Mouse (Mus musculus): ENCODE results near the gene Cacnb3. TPM values are rescaled to one million over a fixed set of nuclear protein-coding genes. Genes with fewer than 3 reads are reported as not detected.

The Cacnb3 gene
- total and polyA plus RNA-seq, 2 experiments = 0.28 to 0.75 TPM

GRCm38 (mm10) chr15:98600036-98600709, 30.5 kb upstream of the Cacnb3 start:
- no peak for TF ChIP-seq POLR2A (IDR thresholded peaks at IDR 0.05; ENCODE audit: extremely low read depth, insufficient read depth, low read length)
- no peak for TF ChIP-seq CTCF (IDR thresholded peaks at IDR 0.05; ENCODE audit: low read depth, low read length)
- H3K36me3 ChIP-seq (ENCODE audit: control insufficient read depth, insufficient read depth, low read length) = peaks cover 3% of the 10 kb centered on the region

GRCm38 (mm10) chr15:98601832-98602190, 28.8 kb upstream of the Cacnb3 start:
- 78% methylated on average over 7 of the region's 7 CpGs for WGBS
- Histone ChIP-seq H3K79me2 (ENCODE audit: control insufficient read depth, insufficient read depth, low read length) (peaks cover 7% of the 10 kb centered on the region; the same call in 1 of the 2 replicates), H3K36me3 (ENCODE audit: control insufficient read depth, insufficient read depth, low read length) (no peaks in the 10 kb centered on the region; the same call in 1 of the 2 replicates), H3K9ac (ENCODE audit: low read depth, low read length) (no peak overlapping the region), H3K4me3 (ENCODE audit: insufficient read depth, low read depth, low read length) (no peak overlapping the region), H3K4me1 (ENCODE audit: control insufficient read depth, insufficient read depth, low read length) (0 out of 2 replicates have a peak, but pooled peaks cover 4% of the 10 kb centered on the region), H3K27me3 (ENCODE audit: control insufficient read depth, insufficient read depth, low read length) (no peaks in the 10 kb centered on the region), H3K27ac (replicated peaks; ENCODE audit: insufficient read depth, low read depth, low read length) (no peak overlapping the region)
- no peak for DNase-seq (ENCODE audit: extremely low read depth, low read depth, low spot score)
- TF ChIP-seq CTCF (IDR thresholded peaks at IDR 0.05; ENCODE audit: low read depth, low read length) (no peak), POLR2A (IDR thresholded peaks at IDR 0.05; ENCODE audit: extremely low read depth, insufficient read depth, low read length) (no peak)

More at GRCm38 (mm10) chr15:98600036-98600709, 30.5 kb upstream of the Cacnb3 start:
- Histone ChIP-seq H3K27ac (replicated peaks; ENCODE audit: insufficient read depth, low read depth, low read length) (no peak overlapping the region), H3K9ac (ENCODE audit: low read depth, low read length) (no peak overlapping the region), H3K4me1 (ENCODE audit: control insufficient read depth, insufficient read depth, low read length) (0 out of 2 replicates have a peak, but pooled peaks cover 4% of the 10 kb centered on the region), H3K79me2 (ENCODE audit: control insufficient read depth, insufficient read depth, low read length) (peaks cover 7% of the 10 kb centered on the region; the same call in 1 of the 2 replicates), H3K4me3 (ENCODE audit: insufficient read depth, low read depth, low read length) (no peak overlapping the region), H3K27me3 (ENCODE audit: control insufficient read depth, insufficient read depth, low read length) (no peaks in the 10 kb centered on the region)
- 74% methylated on average over 12 of the region's 12 CpGs for WGBS
- DNase-seq (ENCODE audit: extremely low read depth, low read depth, low spot score) = no peak

- TF ChIP-seq POLR2A (IDR thresholded peaks at IDR 0.05; ENCODE audit: extremely low read depth, insufficient read depth, low read length) (no peak), CTCF (IDR thresholded peaks at IDR 0.05; ENCODE audit: low read depth, low read length) (no peak)
- no peak overlapping the region for H3K27ac ChIP-seq (replicated peaks; ENCODE audit: insufficient read depth, low read depth, low read length)
- H3K4me1 ChIP-seq (ENCODE audit: control insufficient read depth, insufficient read depth, low read length) = peaks cover 8% of the 10 kb centered on the region; the same call in 1 of the 2 replicates
- H3K27me3 ChIP-seq (ENCODE audit: control insufficient read depth, insufficient read depth, low read length) = no peaks in the 10 kb centered on the region
- H3K4me3 ChIP-seq (ENCODE audit: insufficient read depth, low read depth, low read length) = no peak overlapping the region
- H3K36me3 ChIP-seq (ENCODE audit: control insufficient read depth, insufficient read depth, low read length) = no peaks in the 10 kb centered on the region; the same call in 1 of the 2 replicates
- no peak for DNase-seq (ENCODE audit: extremely low read depth, low read depth, low spot score)
- 80% methylated on average over 13 of the region's 13 CpGs for WGBS
- peaks cover 7% of the 10 kb centered on the region; the same call in 1 of the 2 replicates for H3K79me2 ChIP-seq (ENCODE audit: control insufficient read depth, insufficient read depth, low read length)
- H3K9ac ChIP-seq (ENCODE audit: low read depth, low read length) = no peak overlapping the region
These were observed 28.3 kb upstream of the Cacnb3 start for GRCm38 (mm10) chr15:98602191-98602881.

- DNase-seq (ENCODE audit: extremely low read depth, low read depth, low spot score) = no peak
- H3K4me1 ChIP-seq (ENCODE audit: control insufficient read depth, insufficient read depth, low read length) = peaks cover 9% of the 10 kb centered on the region; the same call in 1 of the 2 replicates
- H3K9ac ChIP-seq (ENCODE audit: low read depth, low read length) = no peak overlapping the region
- peaks cover 7% of the 10 kb centered on the region; the same call in 1 of the 2 replicates for H3K79me2 ChIP-seq (ENCODE audit: control insufficient read depth, insufficient read depth, low read length)
- no peaks in the 10 kb centered on the region for H3K27me3 ChIP-seq (ENCODE audit: control insufficient read depth, insufficient read depth, low read length)
- H3K4me3 ChIP-seq (ENCODE audit: insufficient read depth, low read depth, low read length) = no peak overlapping the region
- no peaks in the 10 kb centered on the region; the same call in 1 of the 2 replicates for H3K36me3 ChIP-seq (ENCODE audit: control insufficient read depth, insufficient read depth, low read length)
- no peak overlapping the region for H3K27ac ChIP-seq (replicated peaks; ENCODE audit: insufficient read depth, low read depth, low read length)
- 58% methylated on average over 4 of the region's 4 CpGs for WGBS
- TF ChIP-seq POLR2A (IDR thresholded peaks at IDR 0.05; ENCODE audit: extremely low read depth, insufficient read depth, low read length) = no peak
- TF ChIP-seq CTCF (IDR thresholded peaks at IDR 0.05; ENCODE audit: low read depth, low read length) = no peak
These were observed 27.6 kb upstream of the Cacnb3 start for GRCm38 (mm10) chr15:98602921-98603458.

GRCm38 (mm10) chr15:98604041-98604575, 26.5 kb upstream of the Cacnb3 start:
- Histone ChIP-seq H3K4me1 (ENCODE audit: control insufficient read depth, insufficient read depth, low read length) (peaks cover 9% of the 10 kb centered on the region; the same call in 1 of the 2 replicates), H3K4me3 (ENCODE audit: insufficient read depth, low read depth, low read length) (no peak overlapping the region), H3K27ac (replicated peaks; ENCODE audit: insufficient read depth, low read depth, low read length) (no peak overlapping the region), H3K27me3 (ENCODE audit: control insufficient read depth, insufficient read depth, low read length) (no peaks in the 10 kb centered on the region), H3K36me3 (ENCODE audit: control insufficient read depth, insufficient read depth, low read length) (no peaks in the 10 kb centered on the region), H3K79me2 (ENCODE audit: control insufficient read depth, insufficient read depth, low read length) (peaks cover 7% of the 10 kb centered on the region; the same call in 1 of the 2 replicates), H3K9ac (ENCODE audit: low read depth, low read length) (no peak overlapping the region)
- 96% methylated on average over 24 of the region's 24 CpGs for whole genome bisulfite sequencing
- no peak for DNase-seq (ENCODE audit: extremely low read depth, low read depth, low spot score)
- no peak for TF ChIP-seq POLR2A (IDR thresholded peaks at IDR 0.05; ENCODE audit: extremely low read depth, insufficient read depth, low read length)
- no peak for TF ChIP-seq CTCF (IDR thresholded peaks at IDR 0.05; ENCODE audit: low read depth, low read length)

All from liver, adult 2 months (tissue).